ENCODE assay signal across 8 mouse cellular contexts in genomic region chr5:63968443-63969415, GRCm38 (mm10). TPM values are rescaled to one million over a fixed set of nuclear protein-coding genes. Genes with fewer than 3 reads are reported as not detected.
DNase-seq lines count a peak whose midpoint lies in the region; ATAC-seq and TF ChIP-seq lines count a peak whose summit lies in the region.

TSS of gene Rell1 (minus strand) at chr5:63968897.

- no peaks in the 10 kb centered on the region for H3K36me3 ChIP-seq in ES-Bruce4 (ENCODE audit: control insufficient read depth, insufficient read depth, low read length, poor library complexity, severe bottlenecking)
- no peaks in the 10 kb centered on the region for H3K36me3 ChIP-seq in forebrain, embryonic 13.5 days (ENCODE audit: poor library complexity, severe bottlenecking)
- H3K36me3 ChIP-seq in liver, postnatal 0 days (replicated peaks; ENCODE audit: insufficient read depth, low read length), result no peaks in the 10 kb centered on the region
- H3K36me3 ChIP-seq in neural tube, embryonic 14.5 days (ENCODE audit: control insufficient read depth, insufficient read depth, low read length), result no peaks in the 10 kb centered on the region

- peak; percentile 99 for DNase-seq in heart, postnatal 10 days
- DNase-seq in large intestine, adult 2 months (ENCODE audit: low read depth, low spot score), result peak; percentile 69
- peak; percentile 100 for DNase-seq in liver, postnatal 0 days
- DNase-seq in testis, postnatal 10 days (ENCODE audit: low spot score), result peak; percentile 100

- intact Hi-C loops in heart, postnatal 10 days (cut with DNase I), result loop anchor here (5.0 kb wide), 3 partner anchors 46 to 104 kb away; no protein-coding TSS in a partner anchor

- no peak for TF ChIP-seq POLR2A in ES-Bruce4 (IDR thresholded peaks at IDR 0.05; ENCODE audit: insufficient read depth, low read length)

- no peak for TF ChIP-seq CTCF in ES-Bruce4 (IDR thresholded peaks at IDR 0.05; ENCODE audit: low read depth, low read length)
- peak; percentile 34 for TF ChIP-seq CTCF in liver, postnatal 0 days (IDR thresholded peaks at IDR 0.05; ENCODE audit: low read depth)

- H3K27ac ChIP-seq in ES-Bruce4 (ENCODE audit: insufficient read depth, low read length), result peak within 1 kb of the TSS; percentile 76
- peak within 1 kb of the TSS; percentile 61 for H3K27ac ChIP-seq in forebrain, embryonic 13.5 days
- H3K27ac ChIP-seq in liver, postnatal 0 days (ENCODE audit: low read depth), result peak within 1 kb of the TSS; percentile 94
- H3K27ac ChIP-seq in neural tube, embryonic 14.5 days (ENCODE audit: low read depth, low read length), result peak within 1 kb of the TSS; percentile 62; the same call in 1 of the 2 replicates

- peak; percentile 91 for ATAC-seq in cerebellum, adult (ENCODE audit: insufficient number of reproducible peaks, low FRiP score, low TSS enrichment)
- peak; percentile 95 for ATAC-seq in forebrain, embryonic 13.5 days
- ATAC-seq in liver, postnatal 0 days, result peak; percentile 97
- peak; percentile 97 for ATAC-seq in neural tube, embryonic 14.5 days (ENCODE audit: low read depth)

- peak within 1 kb of the TSS; percentile 93 for H3K9ac ChIP-seq in ES-Bruce4 (ENCODE audit: low read depth, poor library complexity, severe bottlenecking)
- H3K9ac ChIP-seq in forebrain, embryonic 13.5 days, result peak within 1 kb of the TSS; percentile 82
- H3K9ac ChIP-seq in liver, postnatal 0 days (replicated peaks), result peak within 1 kb of the TSS; percentile 84
- peak within 1 kb of the TSS; percentile 70 for H3K9ac ChIP-seq in neural tube, embryonic 14.5 days (replicated peaks; ENCODE audit: low read depth, low read length)

- peak within 1 kb of the TSS; percentile 81 for H3K4me2 ChIP-seq in forebrain, embryonic 13.5 days
- H3K4me2 ChIP-seq in liver, postnatal 0 days (ENCODE audit: low read depth, low read length), result peak within 1 kb of the TSS; percentile 85
- H3K4me2 ChIP-seq in neural tube, embryonic 14.5 days (ENCODE audit: low read depth, low read length), result peak within 1 kb of the TSS; percentile 91

- WGBS in forebrain, embryonic 13.5 days, result under 1% methylated on average over 63 of the region's 85 CpGs
- WGBS in large intestine, adult 2 months, result 1% methylated on average over 85 of the region's 85 CpGs
- WGBS in liver, postnatal 0 days (ENCODE audit: insufficient replicate concordance), result 2% methylated on average over 83 of the region's 85 CpGs
- whole genome bisulfite sequencing in neural tube, embryonic 14.5 days, result under 1% methylated on average over 70 of the region's 85 CpGs

- peak; percentile 57; the same call in 1 of the 2 replicates for TF ChIP-seq EP300 in ES-Bruce4 (IDR thresholded peaks at IDR 0.05; ENCODE audit: insufficient read depth, low read depth, low read length)
- no peak for TF ChIP-seq EP300 in liver, postnatal 0 days (IDR thresholded peaks at IDR 0.05; ENCODE audit: low read depth)

- H3K9me3 ChIP-seq in ES-Bruce4 (replicated peaks; ENCODE audit: control insufficient read depth, insufficient read depth, low read length, poor library complexity, severe bottlenecking), result 0 out of 2 replicates have a peak, but pooled peaks cover 2% of the 10 kb centered on the region
- H3K9me3 ChIP-seq in forebrain, embryonic 13.5 days (replicated peaks), result no peaks in the 10 kb centered on the region
- H3K9me3 ChIP-seq in liver, postnatal 0 days (ENCODE audit: low read length), result no peaks in the 10 kb centered on the region
- no peaks in the 10 kb centered on the region for H3K9me3 ChIP-seq in neural tube, embryonic 14.5 days (ENCODE audit: control insufficient read depth, low read length)

- no peaks in the 10 kb centered on the region for H3K4me1 ChIP-seq in ES-Bruce4 (ENCODE audit: control insufficient read depth, insufficient read depth, low read length)
- H3K4me1 ChIP-seq in forebrain, embryonic 13.5 days, result peaks cover 30% of the 10 kb centered on the region
- H3K4me1 ChIP-seq in liver, postnatal 0 days (ENCODE audit: insufficient read depth), result peaks cover 31% of the 10 kb centered on the region
- peaks cover 5% of the 10 kb centered on the region; the same call in 1 of the 2 replicates for H3K4me1 ChIP-seq in neural tube, embryonic 14.5 days (ENCODE audit: control insufficient read depth, insufficient read depth, low read length)

- H3K4me3 ChIP-seq in ES-Bruce4 (ENCODE audit: low read depth, low read length), result peak within 1 kb of the TSS; percentile 78
- H3K4me3 ChIP-seq in forebrain, embryonic 13.5 days, result peak within 1 kb of the TSS; percentile 74
- H3K4me3 ChIP-seq in liver, postnatal 0 days (ENCODE audit: low read depth, low read length), result peak within 1 kb of the TSS; percentile 91
- peak within 1 kb of the TSS; percentile 65 for H3K4me3 ChIP-seq in neural tube, embryonic 14.5 days (ENCODE audit: low read depth, low read length)

- no peaks in the 10 kb centered on the region for H3K27me3 ChIP-seq in ES-Bruce4 (ENCODE audit: control insufficient read depth, insufficient read depth, low read length, poor library complexity, severe bottlenecking)
- no peaks in the 10 kb centered on the region for H3K27me3 ChIP-seq in forebrain, embryonic 13.5 days
- no peaks in the 10 kb centered on the region for H3K27me3 ChIP-seq in liver, postnatal 0 days (ENCODE audit: insufficient read depth, low read length)
- no peaks in the 10 kb centered on the region for H3K27me3 ChIP-seq in neural tube, embryonic 14.5 days (ENCODE audit: control insufficient read depth, insufficient read depth, low read length)

RNA-seq across cellular contexts. Expression of gene Rell1, which starts in this region (rescaled TPM):
- polyA plus RNA-seq in ES-Bruce4 (2011; ENCODE audit: insufficient read depth, insufficient read length, low read depth, missing spikeins), result 57.1 and 59.5 TPM in 2 replicates
- polyA plus RNA-seq in forebrain, embryonic 13.5 days (2015; fragmentation: Nextera tagmentation; extraction: Ambion mirVana), result 14.1 and 14.4 TPM in 2 replicates
- 10 to 100 TPM; 17.6 to 19.8 TPM for total RNA-seq in heart, postnatal 10 days (2021)
- polyA plus RNA-seq in large intestine, adult 2 months (2012; rRNA removed), result 8.8 and 12.2 TPM in 2 replicates
- polyA plus RNA-seq in liver, postnatal 0 days (2015; fragmentation: Nextera tagmentation; extraction: Ambion mirVana), result 10.4 and 10.6 TPM in 2 replicates
- 4.7 and 6.7 TPM in 2 replicates for polyA plus RNA-seq in neural tube, embryonic 14.5 days (2014; fragmentation: Nextera tagmentation; extraction: Ambion mirVana)

Comparison
In these comparisons a context has a peak if more than half of its experiments do, and no peak if none do; other contexts are left out.
1. Peak in every context shown above with its lines: DNase-seq, ATAC-seq, H3K4me3 ChIP-seq and H3K27ac ChIP-seq.